10 mouse cellular contexts compared by ENCODE assay signal in the genomic region with DNA sequence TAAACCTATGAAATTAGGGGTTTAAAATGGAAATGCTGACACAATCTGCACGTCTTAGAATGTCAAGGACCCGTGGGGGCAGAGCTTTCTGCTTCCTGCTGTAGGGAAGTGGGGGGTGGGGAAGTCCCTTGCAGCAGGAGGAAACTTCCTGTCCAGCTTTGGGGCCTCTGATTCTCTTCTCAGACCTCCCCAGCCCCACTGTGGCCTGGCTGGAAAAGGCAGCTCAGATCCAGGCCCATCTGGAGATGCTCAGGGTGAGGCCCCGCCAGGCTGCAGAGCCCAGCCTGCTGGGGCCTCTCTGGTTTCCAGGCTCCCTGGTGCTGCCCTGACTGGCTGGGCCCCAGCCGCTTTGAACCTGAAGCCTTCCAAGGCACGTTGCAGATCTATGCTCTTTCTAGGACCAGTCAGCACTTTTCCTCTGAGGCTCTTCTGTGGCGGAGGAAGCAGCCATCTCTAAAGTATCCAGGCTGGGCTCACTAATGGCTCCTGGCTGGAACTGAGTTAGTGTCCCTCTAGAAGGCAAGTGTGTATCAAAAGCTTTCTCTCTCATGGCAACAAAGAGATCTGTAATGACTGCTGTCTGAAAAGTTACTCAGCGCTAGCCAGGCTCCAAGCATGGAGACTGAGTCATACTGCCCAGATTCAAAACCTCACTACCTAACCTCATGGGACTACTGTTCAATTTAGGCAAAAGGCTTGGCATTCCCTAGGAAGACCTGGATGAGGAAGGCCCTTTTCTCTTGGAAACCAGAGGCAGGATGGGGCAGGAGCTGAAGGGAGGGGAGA. TPM values are rescaled to one million over a fixed set of nuclear protein-coding genes. Genes with fewer than 3 reads are reported as not detected.
DNase-seq lines count a peak whose midpoint lies in the region; ATAC-seq and TF ChIP-seq lines count a peak whose summit lies in the region.
"Had no signal": no experiment of that assay in that cellular context is flagged by ENCODE, and none has a peak within 500 bp of the region (broad histone marks: within the 10 kb centered on the region; RNA-seq: fewer than 3 reads in every experiment).

No protein-coding gene starts in this region.

- DNase-seq in kidney, adult 2 months, result no peak
- peak; percentile 65 for DNase-seq in embryo, embryonic 11 days
- peak; percentile 43 to 67 for DNase-seq in gastrocnemius, postnatal 4 days (ENCODE audit: low spot score in 2 of 2)
- DNase-seq in neural tube, embryonic 11.5 days (ENCODE audit: low spot score), result peak; percentile 36
- no peak for DNase-seq in thymus, adult 18-20 months
- no peak for DNase-seq in ovary, postnatal 36 days (ENCODE audit: low spot score)

- no peak for TF ChIP-seq POLR2A in kidney, adult 2 months (IDR thresholded peaks at IDR 0.05; ENCODE audit: low read depth, low read length)

- H3K4me3 ChIP-seq in kidney, embryonic 16.5 days (ENCODE audit: low read length), result no peak overlapping the region
- no peak overlapping the region for H3K4me3 ChIP-seq in kidney, adult 2 months (ENCODE audit: insufficient read depth, low read depth, low read length)
- no peak overlapping the region for H3K4me3 ChIP-seq in neural tube, embryonic 11.5 days (ENCODE audit: low read depth, low read length)
- no peak overlapping the region for H3K4me3 ChIP-seq in hindbrain, embryonic 13.5 days
- H3K4me3 ChIP-seq: erythroblast, embryonic 14.5 days had no signal

- H3K36me3 ChIP-seq in kidney, embryonic 16.5 days (ENCODE audit: insufficient read depth, low read length), result no peaks in the 10 kb centered on the region
- no peaks in the 10 kb centered on the region for H3K36me3 ChIP-seq in kidney, adult 2 months (ENCODE audit: control insufficient read depth, insufficient read depth, low read length)
- no peaks in the 10 kb centered on the region for H3K36me3 ChIP-seq in neural tube, embryonic 11.5 days (ENCODE audit: control insufficient read depth, insufficient read depth, low read length)
- no peaks in the 10 kb centered on the region for H3K36me3 ChIP-seq in hindbrain, embryonic 13.5 days

- H3K4me2 ChIP-seq in kidney, embryonic 16.5 days (replicated peaks; ENCODE audit: low read depth, low read length), result no peak overlapping the region
- H3K4me2 ChIP-seq in neural tube, embryonic 11.5 days (ENCODE audit: low read depth), result no peak overlapping the region
- H3K4me2 ChIP-seq in hindbrain, embryonic 13.5 days, result no peak overlapping the region

- WGBS in kidney, embryonic 16.5 days, result 33% methylated on average over 7 of the region's 7 CpGs
- WGBS in kidney, adult 2 months, result 46% methylated on average over 7 of the region's 7 CpGs
- 26% methylated on average over 7 of the region's 7 CpGs for WGBS in neural tube, embryonic 11.5 days
- 37% methylated on average over 7 of the region's 7 CpGs for WGBS in hindbrain, embryonic 13.5 days

- no peaks in the 10 kb centered on the region for H3K9me3 ChIP-seq in kidney, embryonic 16.5 days (ENCODE audit: low read length)
- no peaks in the 10 kb centered on the region for H3K9me3 ChIP-seq in neural tube, embryonic 11.5 days (ENCODE audit: control insufficient read depth, low read length)
- no peaks in the 10 kb centered on the region for H3K9me3 ChIP-seq in hindbrain, embryonic 13.5 days

- ATAC-seq in kidney, embryonic 16.5 days (ENCODE audit: low FRiP score, low TSS enrichment), result 0 out of 2 replicates have a peak, but pooled peaks have one; percentile 12
- no peak for ATAC-seq in neural tube, embryonic 11.5 days (ENCODE audit: insufficient read depth, low FRiP score, low TSS enrichment)
- ATAC-seq in hindbrain, embryonic 13.5 days (ENCODE audit: low FRiP score), result no peak

- no peaks in the 10 kb centered on the region for H3K4me1 ChIP-seq in kidney, embryonic 16.5 days (ENCODE audit: insufficient read depth, low read length)
- H3K4me1 ChIP-seq in kidney, adult 2 months (ENCODE audit: control insufficient read depth, insufficient read depth, low read length), result no peaks in the 10 kb centered on the region
- H3K4me1 ChIP-seq in neural tube, embryonic 11.5 days (ENCODE audit: control insufficient read depth, insufficient read depth, low read length), result peaks cover 8% of the 10 kb centered on the region
- no peaks in the 10 kb centered on the region for H3K4me1 ChIP-seq in hindbrain, embryonic 13.5 days (replicated peaks)

- H3K27ac ChIP-seq in kidney, embryonic 16.5 days (ENCODE audit: low read length), result peak overlapping the region; percentile 70; the same call in 1 of the 2 replicates
- H3K27ac ChIP-seq in kidney, adult 2 months (ENCODE audit: insufficient read depth, low read depth, low read length), result no peak overlapping the region
- no peak overlapping the region for H3K27ac ChIP-seq in neural tube, embryonic 11.5 days (ENCODE audit: low read depth, low read length)
- H3K27ac ChIP-seq in hindbrain, embryonic 13.5 days, result no peak overlapping the region

- no peak for TF ChIP-seq CTCF in kidney, adult 2 months (conservative IDR thresholded peaks at IDR 0.05; ENCODE audit: insufficient read depth, insufficient read length, low read depth, low read length)

- no peaks in the 10 kb centered on the region for H3K27me3 ChIP-seq in kidney, embryonic 16.5 days (ENCODE audit: insufficient read depth, low read length)
- H3K27me3 ChIP-seq in kidney, adult 2 months (replicated peaks; ENCODE audit: control insufficient read depth, insufficient read depth, low read length), result no peaks in the 10 kb centered on the region
- no peaks in the 10 kb centered on the region for H3K27me3 ChIP-seq in neural tube, embryonic 11.5 days (ENCODE audit: control insufficient read depth, insufficient read depth, low read length)
- H3K27me3 ChIP-seq in hindbrain, embryonic 13.5 days, result no peaks in the 10 kb centered on the region

- H3K9ac ChIP-seq in kidney, embryonic 16.5 days (replicated peaks; ENCODE audit: low read length), result no peak overlapping the region
- H3K9ac ChIP-seq in neural tube, embryonic 11.5 days (ENCODE audit: low read length), result no peak overlapping the region
- no peak overlapping the region for H3K9ac ChIP-seq in hindbrain, embryonic 13.5 days

RNA-seq across cellular contexts. Expression of gene Tbx4, which starts 55.8 kb away (rescaled TPM):
- 0.24 and 1.7 TPM in 2 replicates for polyA plus RNA-seq in kidney, embryonic 16.5 days (2015; fragmentation: Nextera tagmentation; extraction: Ambion mirVana)
- 0.08 TPM in 2 replicates for polyA plus RNA-seq in kidney, adult 2 months (2012; rRNA removed)
- 1 to 10 TPM; 5.8 to 6.2 TPM for total RNA-seq in gastrocnemius, postnatal 4 days (2021)
- 0.20 and 0.24 TPM in 2 replicates for polyA plus RNA-seq in neural tube, embryonic 11.5 days (2014; fragmentation: Nextera tagmentation; extraction: Ambion mirVana)
- 0.34 TPM in 2 replicates for polyA plus RNA-seq in hindbrain, embryonic 13.5 days (2015; fragmentation: Nextera tagmentation; extraction: Ambion mirVana)
- total RNA-seq: neutrophil, adult 5-6 weeks had no signal
- polyA plus RNA-seq: erythroblast, embryonic 14.5 days had no signal

Comparison
In these comparisons a context has a peak if more than half of its experiments do, and no peak if none do; other contexts are left out.
1. DNase-seq: peak in embryo, embryonic 11 days (single experiment), gastrocnemius, postnatal 4 days (2 of 2) and neural tube, embryonic 11.5 days (single experiment); none in kidney, adult 2 months (single experiment), thymus, adult 18-20 months (0 of 2) and ovary, postnatal 36 days (single experiment).